Mouse (Mus musculus): ENCODE data around the gene AA467197. TPM values are rescaled to one million over a fixed set of nuclear protein-coding genes. Genes with fewer than 3 reads are reported as not detected.

The AA467197 gene
- polyA plus RNA-seq, 1 experiment from 2014 or later = not detected

- ATAC-seq (ENCODE audit: insufficient number of reproducible peaks, low FRiP score) = no peak
- Histone ChIP-seq H3K4me1 (replicated peaks) (0 out of 2 replicates have a peak, but pooled peaks cover 3% of the 10 kb centered on the region), H3K4me2 (peak overlapping the region; percentile 72), H3K9ac (peak overlapping the region; percentile 49; the same call in 1 of the 2 replicates), H3K27me3 (replicated peaks) (peaks cover 22% of the 10 kb centered on the region), H3K27ac (ENCODE audit: poor library complexity, severe bottlenecking) (no peak overlapping the region), H3K4me3 (peak overlapping the region; percentile 43), H3K9me3 (replicated peaks) (no peaks in the 10 kb centered on the region), H3K36me3 (peaks cover 13% of the 10 kb centered on the region)
- WGBS = 35% methylated on average over 12 of the region's 12 CpGs
Measured at GRCm38 (mm10) chr2:122638029-122638428, 1.2 kb downstream of the AA467197 start.

DNA sequence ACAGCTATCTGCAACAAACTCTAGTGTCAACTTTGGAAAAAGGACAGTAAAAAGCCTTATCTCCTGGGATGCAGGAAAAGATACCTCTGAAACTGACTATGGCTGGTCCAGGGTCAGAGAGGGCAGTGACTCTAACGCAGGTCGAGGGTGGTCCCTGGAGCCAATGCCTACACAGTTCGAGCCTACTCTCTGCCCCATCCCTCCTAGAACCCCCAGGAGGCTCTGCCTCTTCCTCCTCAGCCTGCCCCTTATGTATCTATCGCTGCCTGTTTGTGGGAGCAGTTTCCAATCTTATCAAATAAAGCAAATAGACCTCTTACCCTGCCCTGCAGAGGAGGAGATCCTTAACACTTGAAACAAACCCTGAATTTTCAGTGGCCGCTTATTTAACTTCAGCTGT lies 1.9 kb downstream of the AA467197 start:
- no peak for ATAC-seq (ENCODE audit: insufficient number of reproducible peaks, low FRiP score)
- Histone ChIP-seq H3K27me3 (replicated peaks) (peaks cover 22% of the 10 kb centered on the region), H3K9ac (no peak overlapping the region), H3K4me2 (no peak overlapping the region), H3K27ac (ENCODE audit: poor library complexity, severe bottlenecking) (no peak overlapping the region), H3K4me3 (no peak overlapping the region), H3K9me3 (replicated peaks) (no peaks in the 10 kb centered on the region), H3K36me3 (peaks cover 6% of the 10 kb centered on the region; the same call in 1 of the 2 replicates), H3K4me1 (replicated peaks) (0 out of 2 replicates have a peak, but pooled peaks cover 3% of the 10 kb centered on the region)
- WGBS = 34% methylated on average over 5 of the region's 5 CpGs

DNA sequence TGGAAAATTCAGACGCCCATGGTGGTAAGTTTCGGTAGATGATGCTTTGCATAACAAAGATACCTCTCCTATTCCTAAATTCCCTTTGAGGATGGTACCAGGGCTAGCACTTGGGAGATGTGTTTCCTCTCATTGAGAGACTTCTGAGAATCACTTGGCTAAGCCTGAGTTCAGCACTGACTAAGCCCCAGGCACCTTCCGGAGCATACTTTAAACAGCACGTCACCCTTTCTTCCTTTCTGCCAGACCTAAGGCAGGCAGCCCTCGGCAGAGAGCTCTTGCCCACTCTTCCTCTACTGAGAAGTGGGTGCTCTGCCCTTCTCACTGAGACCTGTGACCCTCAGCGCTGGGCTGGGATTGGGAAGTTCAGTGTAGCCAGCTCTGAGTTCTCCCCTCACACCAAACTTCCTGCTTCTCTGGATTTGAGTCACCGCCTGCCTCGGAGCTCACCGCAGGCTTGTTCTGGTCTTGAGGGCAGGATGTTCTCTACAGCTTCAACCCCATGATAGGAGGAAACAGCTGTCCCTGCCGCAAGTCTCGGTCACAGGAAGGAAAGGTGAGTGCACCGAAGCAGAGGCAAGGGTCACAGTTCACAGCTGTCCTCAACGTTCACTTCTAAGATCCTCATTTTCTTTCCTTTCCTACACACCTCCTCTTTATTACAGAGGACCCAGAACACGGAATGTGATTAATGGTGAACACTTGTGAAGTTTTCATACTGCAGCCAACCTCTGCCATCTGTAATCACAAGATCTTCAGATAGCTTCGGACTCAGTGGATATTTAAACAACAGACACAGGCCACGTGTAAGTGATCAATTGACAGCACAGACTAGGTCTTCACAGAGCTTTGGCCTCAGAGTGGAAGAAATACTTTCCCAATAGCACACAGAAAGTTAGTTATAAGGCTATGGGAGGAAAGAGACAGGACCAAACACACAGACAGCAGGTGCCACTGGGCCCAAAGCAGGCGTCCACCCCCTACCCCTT lies 15.6 kb downstream of the AA467197 start:
- H3K27ac ChIP-seq (ENCODE audit: poor library complexity, severe bottlenecking) = no peak overlapping the region
- H3K4me3 ChIP-seq = no peak overlapping the region
- H3K4me2 ChIP-seq = no peak overlapping the region
- 50% methylated on average over 17 of the region's 17 CpGs for WGBS
- no peak for ATAC-seq (ENCODE audit: insufficient number of reproducible peaks, low FRiP score)
- H3K36me3 ChIP-seq = no peaks in the 10 kb centered on the region
- no peaks in the 10 kb centered on the region for H3K9me3 ChIP-seq (replicated peaks)
- no peaks in the 10 kb centered on the region for H3K4me1 ChIP-seq (replicated peaks)
- no peaks in the 10 kb centered on the region for H3K27me3 ChIP-seq (replicated peaks)
- no peak overlapping the region for H3K9ac ChIP-seq

GRCm38 (mm10) chr2:122656052-122656451 lies 19.3 kb downstream of the AA467197 start:
- H3K4me2 ChIP-seq = no peak overlapping the region
- no peaks in the 10 kb centered on the region for H3K36me3 ChIP-seq
- no peak overlapping the region for H3K4me3 ChIP-seq
- no peak overlapping the region; the same call in 1 of the 2 replicates for H3K9ac ChIP-seq
- no peaks in the 10 kb centered on the region for H3K27me3 ChIP-seq (replicated peaks)
- no peak for ATAC-seq (ENCODE audit: insufficient number of reproducible peaks, low FRiP score)
- H3K27ac ChIP-seq (ENCODE audit: poor library complexity, severe bottlenecking) = no peak overlapping the region
- WGBS = 51% methylated on average over 2 of the region's 2 CpGs
- no peaks in the 10 kb centered on the region for H3K9me3 ChIP-seq (replicated peaks)
- H3K4me1 ChIP-seq (replicated peaks) = no peaks in the 10 kb centered on the region

DNA sequence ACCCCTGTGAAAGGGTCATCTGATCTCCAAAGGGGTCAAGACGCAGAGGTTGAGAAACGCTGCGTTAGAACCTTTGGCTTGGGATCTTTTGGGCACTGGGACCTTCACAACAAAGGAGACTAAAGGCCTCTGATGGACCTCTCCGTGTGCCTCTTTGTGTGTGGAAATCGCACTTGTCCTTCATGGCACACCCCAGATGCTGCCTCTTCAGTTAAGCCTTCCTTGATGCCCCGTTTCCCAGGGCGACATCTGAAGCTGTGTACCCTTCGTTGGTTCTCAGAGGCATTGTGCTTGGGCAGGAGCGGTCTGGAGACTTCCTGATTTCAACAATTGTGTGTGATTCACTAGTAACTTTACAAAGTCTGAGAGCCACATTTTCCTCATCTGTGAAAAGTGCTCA lies 20.0 kb downstream of the AA467197 start:
- Histone ChIP-seq H3K9me3 (replicated peaks) (no peaks in the 10 kb centered on the region), H3K4me3 (no peak overlapping the region), H3K27me3 (replicated peaks) (no peaks in the 10 kb centered on the region), H3K4me2 (no peak overlapping the region), H3K36me3 (no peaks in the 10 kb centered on the region), H3K27ac (ENCODE audit: poor library complexity, severe bottlenecking) (no peak overlapping the region), H3K9ac (no peak overlapping the region), H3K4me1 (replicated peaks) (no peaks in the 10 kb centered on the region)
- 80% methylated on average over 9 of the region's 9 CpGs for WGBS
- no peak for ATAC-seq (ENCODE audit: insufficient number of reproducible peaks, low FRiP score)

- Histone ChIP-seq H3K9me3 (replicated peaks) (no peaks in the 10 kb centered on the region), H3K27ac (ENCODE audit: poor library complexity, severe bottlenecking) (no peak overlapping the region), H3K4me3 (no peak overlapping the region), H3K4me2 (no peak overlapping the region), H3K27me3 (replicated peaks) (no peaks in the 10 kb centered on the region), H3K36me3 (no peaks in the 10 kb centered on the region), H3K9ac (no peak overlapping the region), H3K4me1 (replicated peaks) (no peaks in the 10 kb centered on the region)
- ATAC-seq (ENCODE audit: insufficient number of reproducible peaks, low FRiP score) = no peak
- WGBS = 80% methylated on average over 11 of the region's 11 CpGs
Measured at GRCm38 (mm10) chr2:122657707-122658524, 21.1 kb downstream of the AA467197 start.

- H3K4me3 ChIP-seq = no peak overlapping the region
- 75% methylated on average over 7 of the region's 7 CpGs for WGBS
Measured at GRCm38 (mm10) chr2:122659825-122660224, 23.0 kb downstream of the AA467197 start.

DNA sequence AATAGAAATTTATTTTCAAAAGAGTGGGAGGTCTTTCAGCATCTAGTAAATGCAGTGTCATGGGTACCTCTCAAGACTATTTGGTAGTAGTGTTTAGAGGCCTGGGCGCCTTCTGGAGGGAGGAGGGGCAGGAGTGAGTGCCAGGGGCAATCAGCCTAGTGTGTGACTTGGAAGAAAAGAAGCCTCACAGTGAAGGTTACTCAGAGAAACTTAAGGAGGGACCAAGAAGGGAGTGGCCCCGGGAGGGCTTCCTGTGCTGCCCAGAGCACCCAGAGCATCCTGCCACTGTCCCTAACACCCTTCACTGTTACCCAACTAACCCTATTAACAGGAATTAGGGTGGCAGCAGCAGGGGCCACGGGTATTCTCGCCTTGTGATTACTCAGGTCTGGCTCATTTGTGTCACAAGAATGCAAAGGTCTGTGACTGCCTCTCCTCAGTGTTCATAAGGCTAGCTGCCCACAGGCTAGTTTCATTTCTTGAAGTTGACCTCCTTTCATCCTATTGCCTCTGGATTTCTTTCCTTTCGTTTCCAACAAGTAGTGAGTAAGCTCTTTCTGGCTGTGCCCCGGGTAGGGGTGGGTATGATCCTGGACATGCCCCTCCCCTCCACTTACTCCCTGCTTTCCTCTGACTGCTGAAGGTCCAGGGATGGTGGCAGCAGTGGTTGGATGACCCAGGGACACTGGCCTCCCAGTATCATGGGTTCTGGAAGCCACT lies 28.6 kb downstream of the AA467197 start:
- Histone ChIP-seq H3K27ac (ENCODE audit: poor library complexity, severe bottlenecking) (no peak overlapping the region), H3K4me2 (no peak overlapping the region), H3K4me1 (replicated peaks) (no peaks in the 10 kb centered on the region), H3K4me3 (no peak overlapping the region), H3K27me3 (replicated peaks) (peaks cover 6% of the 10 kb centered on the region; the same call in 1 of the 2 replicates), H3K36me3 (no peaks in the 10 kb centered on the region), H3K9ac (0 out of 2 replicates have a peak overlapping the region, but pooled peaks have one; percentile 29), H3K9me3 (replicated peaks) (no peaks in the 10 kb centered on the region)
- WGBS = 32% methylated on average over 6 of the region's 6 CpGs
- ATAC-seq (ENCODE audit: insufficient number of reproducible peaks, low FRiP score) = no peak

More at GRCm38 (mm10) chr2:122659825-122660224, 23.0 kb downstream of the AA467197 start:
- Histone ChIP-seq H3K9ac (no peak overlapping the region), H3K9me3 (replicated peaks) (no peaks in the 10 kb centered on the region), H3K27ac (ENCODE audit: poor library complexity, severe bottlenecking) (no peak overlapping the region), H3K4me1 (replicated peaks) (no peaks in the 10 kb centered on the region), H3K4me2 (no peak overlapping the region), H3K36me3 (no peaks in the 10 kb centered on the region), H3K27me3 (replicated peaks) (no peaks in the 10 kb centered on the region)
- no peak for ATAC-seq (ENCODE audit: insufficient number of reproducible peaks, low FRiP score)

DNA sequence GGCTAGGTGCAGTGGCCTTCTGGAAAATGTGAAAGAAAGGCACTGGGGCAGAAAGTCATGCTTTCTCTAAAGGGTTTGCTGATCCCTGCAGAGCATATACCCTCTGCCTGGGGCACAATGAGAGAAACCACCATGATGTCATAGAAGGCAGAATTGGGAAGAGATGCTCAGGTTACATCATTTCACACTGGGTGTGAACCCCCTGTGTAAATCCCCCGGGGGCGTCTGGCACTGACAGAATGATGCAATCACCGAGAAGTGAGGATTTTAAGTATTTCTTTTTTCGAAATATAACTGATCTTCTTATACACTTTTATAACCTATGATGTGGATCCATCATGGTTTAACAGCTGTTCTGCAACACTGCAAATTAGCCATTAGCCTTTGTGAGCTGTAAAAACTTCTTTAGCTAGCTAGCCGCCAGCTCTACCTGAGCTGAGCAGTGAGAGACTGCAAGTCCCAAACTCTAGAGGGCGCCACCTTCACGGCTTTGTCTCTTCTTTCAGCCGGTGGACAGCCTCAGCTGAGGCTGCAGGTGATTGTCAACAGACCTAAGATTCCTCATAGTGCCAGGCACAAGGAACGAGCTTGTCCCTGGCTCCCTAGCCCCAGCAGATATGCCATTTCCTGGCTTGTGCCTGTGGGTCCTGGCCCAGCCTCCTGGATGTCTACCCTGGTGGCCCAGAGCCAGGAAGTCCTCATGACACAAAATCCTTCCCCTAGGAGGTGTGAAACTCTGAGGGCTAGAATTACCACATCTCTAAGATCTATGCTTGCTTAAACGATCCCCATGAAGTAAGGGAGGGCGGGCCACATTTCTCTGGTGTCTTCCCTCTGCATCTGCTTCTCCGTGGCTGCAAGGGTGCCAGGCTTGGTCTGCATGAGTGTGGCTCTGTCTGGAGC lies 29.4 kb downstream of the AA467197 start:
- no peak overlapping the region for H3K9ac ChIP-seq
- H3K9me3 ChIP-seq (replicated peaks) = no peaks in the 10 kb centered on the region
- no peaks in the 10 kb centered on the region for H3K36me3 ChIP-seq
- 35% methylated on average over 12 of the region's 12 CpGs for WGBS
- H3K27ac ChIP-seq (ENCODE audit: poor library complexity, severe bottlenecking) = no peak overlapping the region
- no peak overlapping the region for H3K4me2 ChIP-seq
- no peaks in the 10 kb centered on the region for H3K4me1 ChIP-seq (replicated peaks)
- peaks cover 6% of the 10 kb centered on the region; the same call in 1 of the 2 replicates for H3K27me3 ChIP-seq (replicated peaks)
- no peak for ATAC-seq (ENCODE audit: insufficient number of reproducible peaks, low FRiP score)
- H3K4me3 ChIP-seq = no peak overlapping the region

DNA sequence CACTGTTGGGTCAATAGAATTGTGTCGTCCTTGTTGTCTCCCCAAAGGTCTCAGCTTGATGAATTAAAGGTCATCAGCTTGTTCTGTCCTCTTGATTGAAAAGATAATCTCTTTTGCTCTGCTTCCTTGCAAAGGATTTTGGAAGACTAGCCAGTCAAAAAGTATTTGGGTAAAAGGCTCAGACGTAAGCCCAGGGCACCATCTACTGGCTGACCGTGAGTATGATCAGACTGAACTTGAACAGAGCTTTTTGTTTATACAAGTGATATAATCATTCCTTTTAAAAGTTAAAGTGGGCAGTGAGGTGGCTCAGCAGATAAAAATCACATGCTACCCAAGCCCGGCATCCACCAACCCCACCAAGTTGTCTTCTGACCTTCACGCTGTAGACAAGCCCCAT lies 31.1 kb downstream of the AA467197 start:
- 36% methylated on average over 5 of the region's 5 CpGs for WGBS
- Histone ChIP-seq H3K27me3 (replicated peaks) (peaks cover 6% of the 10 kb centered on the region; the same call in 1 of the 2 replicates), H3K9ac (no peak overlapping the region), H3K4me3 (no peak overlapping the region), H3K9me3 (replicated peaks) (no peaks in the 10 kb centered on the region), H3K36me3 (no peaks in the 10 kb centered on the region), H3K4me2 (no peak overlapping the region), H3K4me1 (replicated peaks) (no peaks in the 10 kb centered on the region), H3K27ac (ENCODE audit: poor library complexity, severe bottlenecking) (no peak overlapping the region)
- ATAC-seq (ENCODE audit: insufficient number of reproducible peaks, low FRiP score) = no peak

All from heart, embryonic 12.5 days (tissue).